Mouse (Mus musculus) lung, postnatal 0 days (tissue): Measurements from ENCODE around the gene Tmem56.

Source experiments
- CTCF ChIP-seq: IDR thresholded peaks from 2 replicates; pipeline ENCODE4 v1.5.1; 2016; ENCODE audit warnings: antibody characterized with exemption, mild to moderate bottlenecking
- EP300 ChIP-seq: IDR thresholded peaks from 2 replicates; pipeline ENCODE4 v1.6.1; 2016; ENCODE audit warnings: antibody characterized with exemption, mild to moderate bottlenecking, control low read depth

DNA sequence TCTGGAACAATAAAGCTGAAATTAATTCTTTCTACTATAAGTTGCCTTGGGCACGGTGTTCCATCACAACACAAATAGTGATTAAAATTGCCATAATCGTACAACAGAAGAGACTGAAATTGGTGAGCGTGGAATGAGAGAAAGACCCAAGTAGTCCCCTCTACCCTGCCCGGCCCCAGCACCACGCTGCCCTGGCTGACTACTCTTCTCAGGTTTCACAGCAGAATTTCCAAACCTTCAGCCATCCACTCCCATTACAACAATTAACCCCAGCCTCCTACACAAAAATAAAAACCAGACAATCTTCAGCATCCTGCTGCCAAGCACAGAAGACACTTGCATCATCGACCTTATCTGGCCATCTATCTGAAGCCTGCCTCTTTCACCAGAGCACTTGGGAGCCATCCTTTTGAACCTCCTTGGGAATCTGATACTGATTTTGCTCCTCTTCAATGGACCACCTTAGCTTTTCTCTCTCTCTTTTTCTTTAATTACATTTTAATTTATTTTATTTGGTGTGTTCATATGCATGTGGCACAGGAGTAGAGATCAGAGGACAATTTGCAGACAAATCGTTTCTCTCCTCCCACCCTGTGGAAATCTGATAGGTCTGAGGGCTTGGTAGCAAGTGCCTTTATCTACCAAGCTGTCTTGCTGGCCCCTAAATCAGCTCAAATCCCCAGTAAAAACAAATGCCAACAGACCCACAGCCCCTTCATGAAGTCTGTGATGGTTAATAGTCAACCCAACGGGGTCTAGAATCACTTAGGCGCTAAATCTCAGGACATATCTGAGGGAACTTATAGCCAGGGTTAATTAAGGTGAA lies 40.6 kb downstream of the Tmem56 start:
- TF ChIP-seq CTCF (no peak), EP300 (no peak)
